Mouse (Mus musculus) myocyte (in vitro differentiated cells): ENCODE measurements at regions not wholly inside any gene's neighbourhood (a gene's known extent, or its start where the extent isn't known, plus 50 kb on each side); places are given as distances from the start of the nearest gene placed in this dataset.

ENCODE experiments used
- CEBPB ChIP-seq: IDR thresholded peaks from 2 replicates; pipeline ENCODE4 v1.6.1; 2011; ENCODE audit warnings: mild to moderate bottlenecking, moderate library complexity; ENCODE audit not compliant: poor library complexity, insufficient read depth, severe bottlenecking
- E2F4 ChIP-seq: IDR thresholded peaks from one replicate; pipeline ENCODE4 v1.6.1; 2011; ENCODE audit warnings: mild to moderate bottlenecking, control low read depth, moderate library complexity; ENCODE audit not compliant: insufficient read depth
- MYOD1 ChIP-seq, 3 experiments: IDR thresholded peaks; one replicate each; pipeline ENCODE4 v1.6.1; 2011; ENCODE audit warnings: control low read depth in 2 of 3, low read depth in 2 of 3, mild to moderate bottlenecking in 2 of 3, moderate library complexity in 1 of 3; ENCODE audit not compliant: insufficient read length in 2 of 3, control insufficient read depth in 1 of 3
- POLR2A ChIP-seq: IDR thresholded peaks from one replicate; pipeline ENCODE4 v1.6.1; 2011; ENCODE audit warnings: low read depth, mild to moderate bottlenecking, control low read depth, moderate library complexity; ENCODE audit not compliant: insufficient read length
- SRF ChIP-seq: IDR thresholded peaks from one replicate; pipeline ENCODE4 v1.6.1; 2011; ENCODE audit warnings: low read depth; ENCODE audit not compliant: control insufficient read depth, insufficient read length

GRCm38 (mm10) chr16:24054293-24054692, 65.6 kb upstream of the Bcl6 start:
- TF ChIP-seq SRF (no peak), POLR2A (no peak), E2F4 (no peak), MYOD1 (IDR thresholded peaks at IDR 0.05; ENCODE audit: control insufficient read depth in 1 of 3, insufficient read length in 2 of 3, low read depth in 2 of 3) (no peak), CEBPB (no peak)
